Mouse (Mus musculus) forebrain, embryonic 15.5 days (tissue): ENCODE measurements at regions not wholly inside any gene's neighbourhood (a gene's known extent, or its start where the extent isn't known, plus 50 kb on each side); places are given as distances from the start of the nearest gene placed in this dataset.

Source experiments
- ATAC-seq: fragments of 200-750 bp; cut with Nextera tagmentation; replicated peaks from 2 replicates; pipeline ENCODE4 v1.8.0; 2017; ENCODE audit warnings: mild to moderate bottlenecking, moderate TSS enrichment, moderate library complexity
- H3K27ac ChIP-seq: fragments of 300-500 bp; sonication (generic); replicated peaks from 2 replicates; pipeline ENCODE4 v1.5.1; 2015; ENCODE audit warnings: mild to moderate bottlenecking, inconsistent platforms
- H3K27me3 ChIP-seq: fragments of 300-500 bp; sonication (generic); 2 replicates; pipeline ENCODE4 v1.6.1; 2015; ENCODE audit warnings: inconsistent platforms
- H3K36me3 ChIP-seq: fragments of 300-500 bp; sonication (generic); 2 replicates; pipeline ENCODE4 v1.6.1; 2015; ENCODE audit warnings: mild to moderate bottlenecking, inconsistent platforms
- H3K4me1 ChIP-seq: fragments of 300-500 bp; sonication (generic); 2 replicates; pipeline ENCODE4 v1.6.1; 2015; ENCODE audit warnings: inconsistent platforms
- H3K4me2 ChIP-seq: fragments of 300-500 bp; sonication (generic); replicated peaks from 2 replicates; pipeline ENCODE4 v1.6.1; 2015; ENCODE audit warnings: mild to moderate bottlenecking, inconsistent platforms
- H3K4me3 ChIP-seq: fragments of 300-500 bp; sonication (generic); 2 replicates; pipeline ENCODE4 v1.5.1; 2015; ENCODE audit warnings: mild to moderate bottlenecking, inconsistent platforms
- H3K9ac ChIP-seq: fragments of 300-500 bp; sonication (generic); replicated peaks from 2 replicates; pipeline ENCODE4 v1.6.1; 2015; ENCODE audit warnings: mild to moderate bottlenecking, inconsistent platforms
- H3K9me3 ChIP-seq: fragments of 300-500 bp; sonication (generic); 2 replicates; pipeline ENCODE4 v1.6.1; 2016; ENCODE audit warnings: inconsistent platforms
- WGBS: fragments of 180-500 bp; shearing (Covaris S2); methylation state at CpG from one replicate; pipeline ENCODE4 v1.1.7; 2015; ENCODE audit warnings: mixed read lengths; 5-methylcytosine and 5-hydroxymethylcytosine counted together

GRCm38 (mm10) chr2:66961808-66962519 lies 177.2 kb upstream of the Scn7a start:
- Histone ChIP-seq H3K9me3 (no peaks in the 10 kb centered on the region), H3K4me1 (no peaks in the 10 kb centered on the region), H3K4me2 (no peak overlapping the region), H3K27ac (no peak overlapping the region), H3K9ac (no peak overlapping the region), H3K36me3 (no peaks in the 10 kb centered on the region), H3K4me3 (no peak overlapping the region), H3K27me3 (no peaks in the 10 kb centered on the region)
- 24% methylated on average over 8 of the region's 8 CpGs for WGBS
- ATAC-seq, result peak; percentile 78

DNA sequence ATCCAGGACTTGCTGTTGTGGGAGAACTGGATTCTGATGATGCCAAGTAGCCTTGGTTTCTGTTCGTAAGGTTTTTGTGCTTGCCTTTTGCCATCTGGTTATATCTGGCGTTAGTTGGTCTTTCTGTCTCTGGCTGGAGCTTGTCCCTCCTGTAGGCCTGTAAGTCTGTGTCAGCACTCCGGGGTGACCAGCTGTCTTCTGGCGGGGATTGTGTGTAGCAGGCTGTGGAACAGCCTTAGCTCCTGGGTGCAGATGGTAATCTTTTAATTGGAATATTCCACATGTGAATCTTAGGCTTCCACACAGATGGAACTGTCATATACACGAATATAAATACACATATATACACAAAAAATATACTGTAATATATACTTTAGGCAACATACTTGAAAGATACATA lies 156.5 kb upstream of the Scn7a start:
- Histone ChIP-seq H3K27ac (no peak overlapping the region), H3K4me3 (no peak overlapping the region), H3K4me1 (no peaks in the 10 kb centered on the region), H3K9me3 (no peaks in the 10 kb centered on the region), H3K4me2 (no peak overlapping the region), H3K9ac (no peak overlapping the region), H3K36me3 (no peaks in the 10 kb centered on the region), H3K27me3 (no peaks in the 10 kb centered on the region)
- 72% methylated on average over 5 of the region's 5 CpGs for WGBS
- ATAC-seq, result 0 out of 2 replicates have a peak, but pooled peaks have one; percentile 48

DNA sequence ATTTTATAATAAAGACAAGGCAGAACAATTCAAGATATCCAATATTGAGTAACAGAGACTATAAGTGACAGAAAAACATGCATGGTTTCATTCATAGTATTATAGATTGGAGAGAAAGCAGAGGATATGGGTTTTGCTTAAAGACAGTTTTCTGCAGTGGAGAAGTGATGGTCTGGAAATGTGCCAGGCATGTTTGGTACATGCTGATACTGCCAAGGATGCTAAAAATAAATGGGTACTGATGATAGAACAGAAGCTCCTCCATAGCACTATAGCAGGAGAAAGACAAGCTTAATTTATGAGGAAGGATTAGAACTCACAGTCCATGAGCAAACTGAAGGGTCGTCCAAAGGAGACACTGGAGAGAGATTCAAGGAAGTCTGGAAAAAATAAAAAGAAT lies 113.3 kb upstream of the Scn7a start:
- Histone ChIP-seq H3K27ac (no peak overlapping the region), H3K4me2 (no peak overlapping the region), H3K4me3 (no peak overlapping the region), H3K27me3 (no peaks in the 10 kb centered on the region), H3K4me1 (no peaks in the 10 kb centered on the region), H3K9me3 (no peaks in the 10 kb centered on the region), H3K36me3 (no peaks in the 10 kb centered on the region), H3K9ac (no peak overlapping the region)
- 65% methylated on average over 1 of the region's 1 CpGs for WGBS
- 0 out of 2 replicates have a peak, but pooled peaks have one; percentile 51 for ATAC-seq

GRCm38 (mm10) chr2:66867457-66868216 lies 82.9 kb upstream of the Scn7a start:
- Histone ChIP-seq H3K9me3 (no peaks in the 10 kb centered on the region), H3K4me1 (no peaks in the 10 kb centered on the region), H3K27ac (no peak overlapping the region), H3K4me3 (no peak overlapping the region), H3K9ac (no peak overlapping the region), H3K36me3 (no peaks in the 10 kb centered on the region), H3K4me2 (no peak overlapping the region), H3K27me3 (no peaks in the 10 kb centered on the region)
- 89% methylated on average over 2 of the region's 2 CpGs for WGBS
- ATAC-seq, result no peak
